Mouse (Mus musculus) 3T3-L1 (cell line): Measurements from ENCODE around the gene Kif5c.
A peak's percentile ranks its signal among the peaks of the same experiment; 100 is the strongest.

Source experiments
- DNase-seq: peaks from one replicate; pipeline ENCODE4 v3.0.0-alpha.2; 2015; ENCODE audit warnings: low read depth, low spot score

The Kif5c gene

DNA sequence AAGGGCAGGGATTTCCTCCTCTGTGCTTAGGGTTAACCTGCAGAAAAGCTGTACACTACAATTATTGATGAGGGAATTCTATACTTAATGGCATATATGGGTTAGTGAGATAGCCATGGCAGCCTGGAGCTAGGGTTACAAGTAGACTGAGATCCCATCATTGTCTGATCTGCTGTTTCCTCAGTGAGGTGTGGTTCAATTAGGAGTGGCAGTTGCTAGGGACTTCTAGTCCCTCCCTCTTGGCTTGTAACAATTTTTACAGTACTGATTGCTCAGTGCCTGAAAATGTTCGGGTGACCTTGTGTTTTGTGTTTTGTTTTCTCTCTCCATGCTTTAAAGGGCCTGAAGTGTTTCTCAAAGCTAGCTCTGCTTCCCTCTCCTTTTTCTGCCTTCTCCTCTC, 2.1 kb downstream of the Kif5c start:
- no peak for DNase-seq

- no peak for DNase-seq
Measured at GRCm38 (mm10) chr2:49625581-49625980, 6.5 kb downstream of the Kif5c start.

DNA sequence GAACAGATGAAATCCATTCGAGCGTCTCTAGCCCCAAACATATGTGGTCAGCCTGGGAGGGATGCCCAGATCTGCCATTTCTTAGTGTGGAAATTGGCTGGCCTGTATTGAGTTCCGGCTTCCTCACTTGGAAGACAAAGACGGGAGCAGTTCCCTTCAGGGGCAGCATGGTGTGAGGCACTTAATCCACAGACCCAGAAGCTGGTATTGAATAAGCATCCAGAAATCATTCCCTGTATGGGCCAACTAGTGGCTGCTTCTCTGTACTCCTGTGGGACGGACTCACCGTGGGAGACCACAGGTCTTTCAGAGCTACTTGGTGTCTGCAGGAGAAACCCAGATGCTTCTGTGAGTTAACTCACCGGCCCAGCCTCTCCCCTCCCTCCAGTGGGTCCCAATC, 8.5 kb downstream of the Kif5c start:
- peak; percentile 10 for DNase-seq

- DNase-seq: no peak
Measured at GRCm38 (mm10) chr2:49628094-49628705, 9.1 kb downstream of the Kif5c start.

DNA sequence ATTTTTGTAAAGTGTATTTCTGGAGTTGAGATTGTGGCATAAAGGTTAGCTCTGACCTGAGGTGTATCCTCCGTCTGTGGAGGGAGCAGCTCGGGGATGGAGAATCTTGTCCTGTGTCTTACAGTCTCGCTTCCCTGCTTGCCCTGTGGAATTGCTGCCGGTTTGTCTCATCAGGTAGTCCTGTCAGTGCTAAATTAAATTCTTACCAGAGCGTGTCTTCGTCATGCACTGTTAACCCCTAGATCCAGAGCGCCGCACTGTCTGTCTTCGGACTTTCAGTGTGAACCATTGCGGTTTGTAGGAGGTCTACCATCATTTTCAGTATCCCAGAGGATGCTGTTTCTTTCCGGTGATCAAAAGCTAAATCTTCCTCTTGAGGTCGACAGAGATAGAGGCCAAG, 10.1 kb downstream of the Kif5c start:
- no peak for DNase-seq

- no peak for DNase-seq
Measured at GRCm38 (mm10) chr2:49630636-49631035, 11.5 kb downstream of the Kif5c start.

DNA sequence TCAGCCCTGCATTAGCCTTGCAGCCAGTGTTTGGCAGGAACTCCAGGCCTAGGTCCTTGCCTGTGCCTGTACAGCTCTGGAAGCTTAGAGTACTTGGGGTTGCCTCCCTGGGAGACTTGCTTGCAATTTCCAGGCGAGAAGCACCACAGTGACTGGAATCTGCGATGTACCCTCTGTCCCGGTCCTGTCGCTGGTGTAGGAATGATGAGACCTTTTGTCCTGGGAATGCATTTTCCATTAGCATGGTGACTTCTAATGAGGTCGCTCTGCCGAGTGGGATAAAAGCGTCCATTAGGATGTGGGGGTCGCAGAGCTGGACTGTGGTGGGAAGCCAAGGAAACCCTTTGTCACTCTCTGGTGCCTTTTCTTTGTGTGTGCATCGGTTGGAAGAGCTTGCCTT, 14.1 kb downstream of the Kif5c start:
- DNase-seq: peak; percentile 23

GRCm38 (mm10) chr2:49642761-49643160, 23.7 kb downstream of the Kif5c start:
- DNase-seq: no peak

- DNase-seq: no peak
Measured at GRCm38 (mm10) chr2:49643756-49644155, 24.7 kb downstream of the Kif5c start.

- no peak for DNase-seq
Measured at GRCm38 (mm10) chr2:49647591-49647990, 28.5 kb downstream of the Kif5c start.

DNA sequence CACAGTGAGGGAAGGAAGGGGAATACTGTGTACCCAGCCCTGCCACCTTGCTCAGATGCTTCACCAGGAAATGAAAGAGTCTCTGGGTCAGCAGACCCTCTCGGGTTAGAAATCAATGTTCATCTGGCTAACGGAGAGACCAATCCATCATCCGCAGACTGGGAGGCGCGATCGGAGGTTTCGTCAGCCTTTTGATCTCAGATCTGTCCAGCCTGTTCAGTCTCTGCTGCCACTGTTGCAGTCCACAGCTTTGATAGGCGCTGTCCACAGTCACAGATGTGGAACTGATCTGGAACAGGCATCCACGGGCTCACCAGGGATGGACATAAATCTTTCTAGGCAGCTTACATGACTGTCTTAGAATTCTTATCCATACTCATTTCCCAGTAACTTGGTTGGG, 29.2 kb downstream of the Kif5c start:
- DNase-seq: no peak

DNA sequence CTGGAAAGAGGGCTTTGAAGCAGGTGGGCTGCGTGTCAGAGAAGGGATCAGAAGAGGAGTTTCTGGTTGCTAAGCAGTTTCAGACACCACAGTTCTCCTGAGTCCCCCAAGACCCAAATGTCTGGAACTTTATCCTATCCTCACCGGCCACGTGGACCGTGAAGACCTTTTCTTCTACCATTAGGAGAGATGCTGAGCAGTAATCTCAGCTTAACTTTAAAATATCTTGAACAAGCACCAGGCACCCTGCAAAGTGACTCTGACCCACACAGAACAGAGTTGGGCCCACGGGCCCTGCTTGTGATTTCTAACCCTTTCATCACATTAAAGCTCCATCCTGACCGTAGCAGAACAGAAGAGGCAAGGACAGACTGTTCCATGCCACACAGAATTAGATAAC, 29.7 kb downstream of the Kif5c start:
- no peak for DNase-seq

DNA sequence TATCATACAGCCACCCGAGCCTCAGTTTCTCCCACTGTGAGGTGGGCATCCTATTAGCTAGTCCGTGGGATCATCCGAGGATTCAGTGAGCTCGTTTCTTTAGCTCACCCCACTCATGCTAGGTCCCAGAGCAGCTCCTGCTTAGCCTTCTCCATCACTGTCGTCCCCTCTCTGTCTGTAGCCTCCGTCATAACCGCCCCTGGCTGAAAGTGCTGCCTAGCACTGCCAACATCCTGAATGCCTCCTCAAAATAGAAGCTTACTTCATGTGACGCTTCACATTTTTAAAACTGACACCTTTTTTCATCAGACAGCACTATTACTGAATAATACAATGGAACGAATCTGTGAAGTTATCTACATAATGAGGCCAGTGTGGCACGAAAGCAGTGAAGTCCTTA, 30.1 kb downstream of the Kif5c start:
- no peak for DNase-seq

- DNase-seq: no peak
Measured at GRCm38 (mm10) chr2:49651737-49652136, 32.6 kb downstream of the Kif5c start.

- DNase-seq: no peak
Measured at GRCm38 (mm10) chr2:49654606-49655005, 35.5 kb downstream of the Kif5c start.

DNA sequence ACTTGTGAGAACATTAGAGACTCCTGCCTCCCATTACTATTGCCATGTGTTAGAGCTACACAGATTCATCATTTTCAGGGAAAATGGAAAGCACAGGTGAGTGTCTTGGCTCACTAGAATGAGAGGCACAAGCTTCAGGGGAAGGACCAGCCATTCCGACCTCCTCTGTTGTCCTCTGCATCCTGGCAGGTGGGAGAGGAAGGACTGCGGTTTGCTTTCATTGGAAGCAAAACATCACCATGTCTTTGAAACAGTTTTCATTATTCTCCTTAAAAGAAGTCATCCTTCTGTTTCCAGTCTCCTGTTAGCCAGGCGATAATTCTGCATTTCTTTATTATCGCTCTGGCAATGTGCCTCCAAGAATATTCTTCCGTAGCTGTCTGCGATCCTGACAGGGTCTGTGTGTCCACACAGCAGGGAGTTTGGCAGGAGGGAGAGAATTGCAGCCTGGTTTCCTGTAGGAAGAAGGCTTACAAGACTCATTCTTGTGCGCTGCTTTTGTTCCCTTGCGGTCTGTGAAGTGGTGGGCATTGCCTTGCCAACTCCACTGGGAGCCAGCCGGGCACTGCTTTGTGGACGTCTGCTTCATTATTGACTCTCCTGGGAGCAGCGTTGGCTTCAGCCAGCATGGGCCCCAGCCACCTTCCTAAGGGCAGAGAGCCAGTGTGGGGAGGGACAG, 36.2 kb downstream of the Kif5c start:
- DNase-seq: no peak

DNA sequence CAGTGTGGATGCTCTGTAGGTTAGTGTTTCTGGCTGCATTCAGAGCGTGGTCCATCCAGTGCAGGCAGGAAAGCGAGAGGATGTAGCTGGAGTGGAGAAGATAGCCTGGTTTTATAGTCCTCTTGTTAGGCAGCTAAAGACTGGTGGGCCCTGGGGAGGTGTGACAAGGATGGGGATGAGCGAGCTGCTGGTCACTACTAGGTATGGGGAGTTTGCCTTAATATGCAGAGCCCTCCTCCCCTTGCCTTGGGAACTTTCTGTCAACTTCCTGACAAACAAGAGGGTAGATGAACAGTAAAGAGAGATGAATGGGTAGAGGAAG, 36.7 kb downstream of the Kif5c start:
- no peak for DNase-seq

DNA sequence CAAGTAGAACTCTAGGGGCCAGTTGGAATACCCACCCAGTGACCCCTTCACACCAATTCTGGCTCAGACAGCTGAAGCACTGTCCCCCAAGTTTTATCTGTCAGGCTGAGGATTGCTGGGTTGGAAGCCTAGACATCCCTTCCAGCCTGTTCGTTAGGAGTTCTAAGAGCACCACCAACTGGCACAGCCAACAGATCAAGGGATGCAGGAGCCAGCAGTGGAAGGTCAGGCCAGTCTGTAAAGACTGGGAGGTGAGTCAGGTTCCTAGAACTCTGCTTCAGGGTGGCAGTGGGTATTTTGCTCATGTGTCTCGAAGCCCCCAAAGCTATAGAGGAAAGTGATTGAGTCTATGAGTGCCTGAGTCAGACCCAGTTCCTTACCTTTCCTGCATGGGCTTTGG, 37.9 kb downstream of the Kif5c start:
- no peak for DNase-seq

- DNase-seq: no peak
Measured at GRCm38 (mm10) chr2:49657666-49658065, 38.6 kb downstream of the Kif5c start.

GRCm38 (mm10) chr2:49658988-49659387, 39.9 kb downstream of the Kif5c start:
- no peak for DNase-seq

DNA sequence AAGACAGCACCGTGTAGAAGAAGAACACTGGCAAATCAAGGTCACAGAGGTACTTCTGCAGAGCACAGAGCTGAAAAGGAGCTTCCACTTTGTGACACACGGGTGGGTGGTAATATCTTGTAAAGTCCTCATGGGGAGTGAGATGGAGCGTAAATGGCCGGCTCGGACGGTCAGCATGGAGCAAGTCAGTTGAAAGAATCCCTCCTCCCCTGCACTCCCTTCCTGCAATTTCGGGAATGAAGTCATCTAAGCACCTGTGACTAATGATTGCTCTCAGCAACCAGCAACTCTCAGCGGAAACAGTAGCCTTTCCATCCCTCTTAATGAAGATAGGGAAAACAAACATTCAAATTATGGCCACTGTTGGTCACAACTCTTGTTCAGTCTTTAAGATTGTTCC, 40.9 kb downstream of the Kif5c start:
- no peak for DNase-seq

GRCm38 (mm10) chr2:49660375-49660923, 41.4 kb downstream of the Kif5c start:
- DNase-seq: no peak

- no peak for DNase-seq
Measured at GRCm38 (mm10) chr2:49661348-49661747, 42.2 kb downstream of the Kif5c start.

- no peak for DNase-seq
Measured at GRCm38 (mm10) chr2:49661872-49662271, 42.8 kb downstream of the Kif5c start.
